Mouse (Mus musculus) bone marrow, adult 2 months (tissue): ENCODE results near the gene Clp1.

Experiments
- CTCF ChIP-seq: fragments of 200-500 bp; IDR thresholded peaks from 2 replicates; pipeline ENCODE4 v1.5.1; 2011; ENCODE audit warnings: low read length, control low read depth; ENCODE audit not compliant: control insufficient read depth, insufficient read depth
- POLR2A ChIP-seq: fragments of 200-500 bp; IDR thresholded peaks from 2 replicates; pipeline ENCODE4 v1.6.1; 2011; ENCODE audit warnings: low read depth, mild to moderate bottlenecking, control low read depth, low read length, borderline replicate concordance; ENCODE audit not compliant: control insufficient read depth

DNA sequence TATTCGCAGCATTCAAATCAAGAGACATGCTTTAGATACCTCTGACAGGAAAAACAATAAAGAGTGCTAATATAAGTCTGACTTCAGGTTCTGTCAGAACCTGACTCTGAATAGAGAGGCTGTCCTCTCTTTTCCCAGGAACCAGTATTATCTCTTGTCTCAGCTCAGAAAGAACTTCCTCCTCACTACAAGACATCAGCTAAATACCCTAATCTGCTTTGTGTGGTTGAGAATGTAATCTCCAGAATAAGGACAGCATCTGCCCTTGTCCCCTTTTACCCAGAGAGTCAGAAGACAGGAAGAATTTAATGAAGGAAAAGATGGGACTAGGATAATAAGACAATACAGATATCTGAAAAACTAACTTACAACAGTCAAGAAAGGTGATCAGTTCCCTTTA is 23.7 kb downstream of the Clp1 start:
- TF ChIP-seq CTCF: no peak
- TF ChIP-seq POLR2A: no peak
